Mouse (Mus musculus): ENCODE measurements at regions not wholly inside any gene's neighbourhood (a gene's known extent, or its start where the extent isn't known, plus 50 kb on each side); places are given as distances from the start of the nearest gene placed in this dataset.

DNA sequence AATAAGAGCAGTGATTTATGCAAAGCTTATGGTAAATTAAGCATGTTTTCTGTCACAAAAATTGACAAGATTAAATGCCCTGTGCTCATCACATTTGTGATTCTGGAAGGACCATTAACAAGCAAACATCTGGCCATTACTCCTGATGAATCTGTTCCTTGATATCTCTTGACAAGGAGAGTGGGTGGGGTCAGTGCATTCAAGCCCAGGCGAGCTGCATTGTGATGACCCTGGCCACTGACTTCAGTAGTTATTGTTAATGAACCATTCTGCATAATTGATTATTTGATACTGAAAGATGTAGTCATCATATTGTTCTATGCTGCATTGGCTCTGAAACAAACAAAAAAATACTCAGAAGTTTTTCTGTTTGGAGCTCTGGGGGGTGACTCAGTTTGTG, 115.4 kb upstream of the Prmt6 start:
- DNase-seq (ENCODE audit: low spot score in 2 of 2) = no peak

DNA sequence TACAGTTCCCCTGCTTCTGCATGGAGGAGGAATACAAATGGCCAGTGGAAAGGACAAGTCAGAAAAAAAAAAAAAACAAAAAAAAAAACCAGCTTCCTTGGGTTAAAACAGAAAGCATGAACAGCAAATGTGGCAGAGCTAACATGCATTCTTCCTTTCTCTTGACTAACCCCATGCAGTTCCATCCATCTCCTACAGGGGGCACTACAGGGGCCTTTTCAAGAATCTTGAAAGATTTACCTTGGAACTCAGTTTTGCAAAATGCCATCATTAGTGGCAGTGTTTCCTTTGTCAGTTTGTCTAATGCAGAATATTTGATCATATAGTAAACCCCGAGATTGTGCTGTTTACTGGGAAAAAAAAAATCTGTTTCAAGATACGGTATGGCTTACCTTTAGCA, 111.1 kb upstream of the Prmt6 start:
- DNase-seq (ENCODE audit: low spot score in 2 of 2) = no peak

DNA sequence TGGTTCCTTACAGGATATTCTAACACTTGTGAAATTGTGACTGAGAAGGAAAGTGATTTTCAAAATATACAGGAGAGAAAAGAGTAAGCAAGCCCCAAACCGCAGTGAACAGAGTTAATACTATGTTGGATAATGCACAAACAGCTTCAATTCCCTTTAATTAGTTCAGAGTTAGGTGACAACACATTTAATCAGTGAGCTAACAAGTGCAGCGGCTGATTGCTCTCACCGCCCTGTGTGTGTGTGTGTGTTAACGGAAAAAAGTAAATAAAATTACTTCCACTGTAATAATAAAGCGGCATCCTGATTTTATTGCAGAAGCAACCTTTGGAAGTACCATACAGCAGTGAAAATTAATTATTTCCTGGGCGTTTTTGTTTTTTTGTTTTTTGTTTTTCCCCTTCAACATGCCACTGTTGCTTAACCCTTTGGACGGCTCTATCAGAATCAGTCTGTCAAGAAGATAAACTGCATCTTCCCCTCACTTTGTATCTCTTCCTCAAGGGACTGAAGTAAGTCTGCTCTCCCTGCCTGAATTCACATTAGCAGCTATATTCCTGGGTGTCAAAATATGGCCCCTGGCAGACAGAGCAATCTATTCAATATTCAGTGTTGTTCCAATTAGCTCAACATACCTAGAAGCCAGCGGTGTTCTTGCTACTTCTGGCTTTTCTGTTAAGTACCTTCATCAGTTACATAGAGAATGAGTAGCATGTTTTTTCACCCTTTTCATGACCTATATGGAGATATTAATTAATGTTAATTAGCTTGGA, 106.2 kb upstream of the Prmt6 start:
- no peak for DNase-seq (ENCODE audit: low spot score in 2 of 2)

DNA sequence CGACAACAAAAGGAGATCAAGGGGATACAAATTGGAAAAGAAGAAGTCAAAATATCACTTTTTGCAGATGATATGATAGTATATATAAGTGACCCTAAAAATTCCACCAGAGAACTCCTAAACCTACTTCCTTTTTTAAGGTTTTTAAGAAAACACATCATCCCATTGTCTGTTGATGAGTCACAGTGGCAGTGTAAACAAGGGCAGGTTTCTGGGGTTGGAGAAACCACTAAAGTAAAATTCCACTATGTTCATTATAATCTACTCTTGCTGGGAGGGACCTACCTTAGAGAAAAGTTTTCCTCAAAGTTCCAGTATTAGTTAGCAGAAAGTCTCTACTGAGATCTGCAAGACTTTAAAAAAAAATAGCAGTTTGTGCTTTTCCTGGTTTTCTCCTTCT, 102.9 kb upstream of the Prmt6 start:
- no peak for DNase-seq (ENCODE audit: low spot score in 2 of 2)

DNA sequence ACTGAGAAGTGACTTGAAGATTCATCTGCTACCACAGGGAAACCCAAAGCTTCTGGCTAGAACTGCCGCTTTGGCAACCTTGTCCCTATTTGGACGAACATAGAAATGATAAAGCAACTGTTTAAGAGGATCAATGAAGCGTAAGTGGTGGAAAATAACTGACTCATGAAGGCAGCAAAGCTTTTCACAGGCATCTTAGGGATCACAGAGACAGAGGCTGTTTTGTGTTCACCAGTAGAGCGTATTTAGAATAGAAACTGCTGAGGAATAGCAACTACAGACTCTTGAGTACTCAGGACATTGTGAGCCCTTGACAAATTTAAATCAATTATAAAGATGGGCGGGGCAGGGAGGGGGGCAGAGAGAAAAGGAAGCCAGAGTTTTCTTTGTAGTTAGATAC, 99.3 kb upstream of the Prmt6 start:
- no peak for DNase-seq (ENCODE audit: low spot score in 2 of 2)

DNA sequence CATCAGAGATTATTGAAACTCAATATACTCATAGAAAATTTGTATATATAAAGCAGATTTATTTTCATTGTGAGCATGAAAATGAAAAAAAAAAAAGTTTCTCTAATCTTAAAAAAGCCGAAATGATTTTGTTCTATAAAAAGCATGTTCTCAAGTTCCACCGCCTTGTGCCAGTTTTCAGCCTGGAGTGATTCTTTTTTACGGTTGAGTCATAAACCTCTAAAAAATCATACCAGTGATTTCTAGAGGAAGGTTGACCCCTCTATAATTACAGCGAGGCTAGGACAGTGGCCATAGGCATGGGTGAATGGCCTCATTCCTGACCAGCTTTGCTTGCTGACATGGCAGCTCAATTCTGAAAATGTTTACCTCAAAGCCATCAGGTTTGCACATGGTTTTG, 98.6 kb upstream of the Prmt6 start:
- no peak for DNase-seq (ENCODE audit: low spot score in 2 of 2)

DNA sequence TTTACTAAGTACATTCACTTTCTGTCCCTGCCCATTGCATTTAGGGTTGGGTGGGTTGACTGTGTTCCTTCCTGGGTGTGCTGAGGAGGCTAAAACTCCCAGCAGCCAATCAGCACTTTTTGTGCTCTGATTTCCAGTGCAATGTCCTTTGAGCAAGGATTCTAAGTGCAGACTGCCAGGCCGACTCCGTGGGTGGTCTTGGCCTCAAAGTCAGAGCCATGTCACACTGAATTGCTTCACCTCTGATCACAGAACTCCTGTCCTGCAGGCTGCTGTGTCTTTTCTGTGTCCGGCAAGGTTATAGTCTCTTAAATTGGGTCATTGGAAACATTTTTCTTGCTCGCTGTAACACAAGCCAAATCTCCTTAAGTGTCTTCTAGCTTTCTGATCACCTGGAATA, 94.0 kb upstream of the Prmt6 start:
- DNase-seq (ENCODE audit: low spot score in 2 of 2) = no peak

DNA sequence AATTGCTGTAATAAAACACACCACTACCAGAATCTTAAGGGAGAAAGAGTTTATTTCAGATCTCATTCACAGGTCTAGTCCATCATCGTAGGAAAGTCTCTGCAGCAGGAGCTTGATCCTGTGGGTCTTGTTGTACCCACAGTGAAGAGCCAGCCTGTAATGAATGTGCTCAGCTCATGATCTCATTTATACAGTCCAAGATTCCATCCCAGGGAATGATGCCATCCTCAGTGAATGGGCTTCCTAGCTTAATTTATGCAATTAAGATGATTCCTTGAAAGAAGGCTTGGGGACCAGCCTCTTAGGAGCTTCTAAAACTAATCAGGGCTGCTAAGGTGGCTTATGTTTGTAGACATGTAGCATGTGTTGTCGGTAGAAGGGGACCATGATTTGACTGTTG, 89.3 kb upstream of the Prmt6 start:
- DNase-seq (ENCODE audit: low spot score in 2 of 2) = no peak

DNA sequence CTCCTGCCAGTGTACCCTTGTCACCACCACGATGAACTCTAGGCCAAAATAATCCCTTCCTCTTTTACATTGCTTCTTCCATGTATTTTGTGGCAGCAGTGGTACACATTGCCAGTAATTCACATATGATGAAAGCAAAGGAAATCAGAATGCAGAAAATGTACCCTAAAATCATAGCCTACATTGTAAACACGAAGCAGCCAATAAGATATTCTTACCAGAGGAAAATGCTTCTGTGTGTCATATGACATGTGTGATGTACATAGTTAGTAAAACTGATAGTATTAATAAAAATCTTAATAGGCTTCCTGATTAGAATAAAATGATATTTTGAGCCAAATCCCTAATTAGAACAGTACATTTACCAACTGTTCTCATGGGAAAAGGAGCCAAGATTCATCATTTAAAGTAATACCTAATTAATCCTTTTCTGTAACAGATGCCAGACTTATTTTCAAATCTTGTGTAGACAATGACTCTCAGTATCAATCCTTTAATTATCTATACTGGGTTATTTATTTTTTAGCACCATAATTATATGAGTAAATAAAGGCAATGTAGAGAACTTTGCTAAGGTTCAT, 88.3 kb upstream of the Prmt6 start:
- peak in 1 of 2 experiments; percentile 27 for DNase-seq (ENCODE audit: low spot score in 2 of 2)

DNA sequence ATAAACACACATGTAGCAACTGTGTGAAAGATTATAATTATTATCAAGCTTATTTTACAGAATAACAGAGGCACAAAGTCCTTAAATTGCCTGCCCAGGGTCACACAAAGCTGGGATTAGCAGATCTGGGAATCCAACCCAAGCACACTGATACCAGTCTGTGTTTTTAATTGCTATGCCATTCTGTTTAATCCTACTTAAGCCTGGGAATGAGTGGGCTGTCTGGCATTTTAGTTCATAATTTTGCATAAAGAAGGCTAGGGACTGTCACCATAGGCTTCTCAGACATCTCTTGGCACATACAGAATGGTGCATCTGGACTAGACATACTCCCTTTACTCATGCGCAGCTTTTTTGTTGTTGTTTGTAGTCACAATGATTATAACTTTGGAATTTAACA, 78.4 kb upstream of the Prmt6 start:
- DNase-seq (ENCODE audit: low spot score in 2 of 2) = peak in 1 of 2 experiments; percentile 24

DNA sequence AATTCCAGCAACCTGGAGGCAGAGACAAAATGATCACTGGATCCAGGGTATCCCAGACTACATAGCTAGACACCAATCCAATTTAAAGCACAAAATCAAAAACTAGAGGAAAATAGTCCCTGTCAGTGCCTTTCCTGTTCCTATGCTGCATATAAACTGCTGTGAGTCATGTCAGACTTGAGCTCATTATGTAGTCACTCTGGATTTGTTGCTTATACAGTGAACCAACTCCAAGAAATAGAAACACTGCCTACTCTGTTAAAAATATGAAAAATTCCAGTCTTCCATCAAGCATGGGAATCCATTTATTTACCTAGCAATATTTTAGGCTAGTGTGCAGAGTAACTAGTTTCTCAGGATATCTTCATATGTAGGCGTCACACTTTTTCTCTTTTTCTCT, 59.5 kb upstream of the Prmt6 start:
- no peak for DNase-seq (ENCODE audit: low spot score in 2 of 2)

DNA sequence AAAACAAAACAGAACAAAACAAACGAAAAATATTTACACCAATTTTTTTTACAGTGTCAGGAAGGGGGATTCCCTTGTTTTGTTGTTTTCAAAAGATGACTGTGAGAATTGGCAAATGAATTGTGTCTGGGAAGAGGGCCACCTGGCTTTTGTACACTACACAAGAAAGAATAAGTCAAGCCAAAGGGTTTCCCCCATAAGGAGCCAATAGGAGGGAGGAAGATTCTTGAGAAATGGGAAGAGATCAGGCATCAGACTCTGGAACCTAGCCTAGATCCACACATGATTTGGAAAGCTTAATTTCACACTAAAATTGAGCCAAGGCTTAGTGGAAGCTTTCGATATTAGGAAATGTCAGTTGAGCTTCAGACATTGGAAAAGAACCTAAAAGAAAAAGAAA, 52.4 kb upstream of the Prmt6 start:
- peak; percentile 9 to 30 for DNase-seq (ENCODE audit: low spot score in 2 of 2)

Measured in layer of hippocampus, postnatal 14 days (tissue).